Mouse (Mus musculus): ENCODE results near the gene Cd22.
"Not testable (repeated sequence)": the region's sequence is repeated elsewhere in the genome, so short reads cannot be mapped to it uniquely, and the experiment has no call there.

Cd22 gene

DNA sequence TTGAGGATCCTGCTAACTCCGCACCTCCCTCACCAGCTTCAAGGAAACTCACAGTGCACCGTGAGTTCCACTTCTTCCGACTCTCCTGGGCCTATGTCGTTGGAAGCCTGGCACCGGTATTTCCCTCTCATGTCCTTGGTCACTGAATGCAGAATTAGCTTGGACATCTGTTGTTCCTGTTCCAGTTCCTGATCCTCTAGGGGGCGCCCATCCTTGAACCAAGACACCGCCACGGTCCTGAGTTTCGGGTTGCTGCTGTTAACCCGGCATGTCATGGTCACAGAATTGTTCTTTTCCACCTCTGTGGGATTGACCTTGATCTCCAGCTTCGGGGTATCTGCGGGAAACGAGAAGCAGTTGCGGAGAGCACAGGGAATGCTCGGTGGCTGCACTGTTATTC is 7.1 kb downstream of the Cd22 start:
- ATAC-seq (ENCODE audit: insufficient number of reproducible peaks, low FRiP score, low TSS enrichment) = no peak

DNA sequence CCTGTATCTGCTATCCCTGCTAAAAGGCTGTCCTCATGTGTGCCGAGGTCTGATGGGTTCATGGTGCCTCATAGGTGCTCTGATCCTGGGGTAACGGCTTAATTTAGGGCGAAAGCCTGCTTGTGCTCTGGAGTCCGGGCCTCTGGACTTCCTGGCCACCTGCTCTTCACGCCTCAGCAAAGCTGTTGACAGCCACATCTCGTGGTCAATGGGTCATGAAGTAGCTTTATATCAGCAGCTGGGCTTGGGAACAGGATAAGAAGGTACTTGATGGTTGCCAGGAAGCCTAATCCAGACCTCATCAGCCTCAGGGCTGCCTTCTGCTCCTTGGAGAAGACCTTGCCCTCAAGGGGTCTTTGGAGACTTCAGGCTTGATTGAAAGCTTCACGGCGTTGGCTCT is 16.8 kb downstream of the Cd22 start:
- no peak for ATAC-seq (ENCODE audit: insufficient number of reproducible peaks, low FRiP score, low TSS enrichment)

DNA sequence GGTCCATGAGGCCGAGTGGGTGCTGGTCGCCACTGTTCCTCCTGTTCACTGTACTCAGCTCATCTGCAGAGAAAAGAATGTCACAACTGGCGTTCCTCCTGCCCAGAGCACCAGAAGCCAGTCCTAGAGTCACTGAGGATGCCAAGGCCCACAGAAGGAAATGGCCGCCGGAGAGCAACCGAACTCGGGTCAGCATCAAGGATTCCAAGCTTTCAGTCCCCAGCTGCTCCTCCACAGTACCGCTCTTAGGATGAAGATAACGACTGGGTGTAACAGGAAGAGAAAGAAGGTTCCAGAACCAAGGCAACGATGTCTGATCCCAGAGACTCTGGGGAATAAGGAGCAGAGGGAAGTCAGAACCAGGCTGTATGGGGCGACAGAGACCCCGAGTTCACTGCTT is 18.7 kb downstream of the Cd22 start, which contains the start of gene Ffar1:
Ffar1 (minus strand) TSS at position 101 of the 400 bp plus-strand sequence.
- ATAC-seq (ENCODE audit: insufficient number of reproducible peaks, low FRiP score, low TSS enrichment) = no peak

DNA sequence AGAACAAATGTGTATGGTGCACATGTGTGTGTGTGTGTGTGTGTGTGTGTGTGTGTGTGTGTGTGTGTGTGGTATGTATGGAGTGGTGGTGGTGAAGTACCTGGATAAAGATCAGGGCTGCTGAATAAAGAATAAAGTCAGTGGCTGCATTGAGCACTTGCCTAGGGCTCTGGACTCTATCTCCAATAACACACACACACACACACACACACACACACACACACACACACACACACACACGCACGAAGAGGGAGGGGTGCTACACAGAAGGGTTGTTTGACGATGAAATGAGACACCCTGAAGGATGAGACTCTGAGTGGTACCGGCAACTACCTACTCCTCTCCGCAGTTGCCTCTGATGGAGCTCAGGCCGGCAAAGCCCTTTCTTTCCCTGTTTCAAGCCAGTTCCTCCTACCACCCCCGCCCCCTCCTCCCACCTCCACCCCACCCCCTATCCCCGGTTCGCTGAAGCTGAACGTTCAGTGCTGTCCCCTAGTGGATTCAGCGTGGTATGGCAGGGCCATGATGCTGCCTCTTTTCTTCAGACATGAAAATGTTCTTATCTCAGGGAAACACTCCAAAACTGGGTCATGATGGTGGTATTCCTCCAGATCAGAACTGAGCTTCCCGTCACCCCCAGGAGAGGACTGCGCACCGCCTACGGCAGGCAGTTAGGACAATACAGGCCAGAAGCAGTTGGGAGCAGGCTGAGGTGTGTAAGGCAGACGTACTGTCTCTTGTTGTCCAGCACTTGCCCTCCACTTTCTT is 20.3 kb downstream of the Cd22 start:
- ATAC-seq (ENCODE audit: insufficient number of reproducible peaks, low FRiP score, low TSS enrichment) = no peak

DNA sequence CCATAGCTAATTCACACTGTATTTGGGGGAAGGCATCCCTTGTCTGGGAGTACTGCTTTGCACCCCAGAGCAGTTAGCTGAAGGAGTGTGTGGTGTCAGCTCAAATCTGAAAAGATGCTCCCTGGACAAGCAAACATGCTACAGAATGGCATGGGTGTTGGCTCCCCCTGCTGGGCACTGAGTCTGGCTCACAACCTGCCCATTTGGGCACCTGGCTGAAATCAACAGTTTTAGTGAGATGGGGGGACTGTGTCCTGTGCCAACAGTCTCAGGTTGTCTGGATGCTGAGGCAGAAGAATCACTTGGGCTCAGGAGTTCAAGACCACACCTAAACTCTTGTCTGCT is 20.9 kb downstream of the Cd22 start:
- ATAC-seq (ENCODE audit: insufficient number of reproducible peaks, low FRiP score, low TSS enrichment) = no peak

DNA sequence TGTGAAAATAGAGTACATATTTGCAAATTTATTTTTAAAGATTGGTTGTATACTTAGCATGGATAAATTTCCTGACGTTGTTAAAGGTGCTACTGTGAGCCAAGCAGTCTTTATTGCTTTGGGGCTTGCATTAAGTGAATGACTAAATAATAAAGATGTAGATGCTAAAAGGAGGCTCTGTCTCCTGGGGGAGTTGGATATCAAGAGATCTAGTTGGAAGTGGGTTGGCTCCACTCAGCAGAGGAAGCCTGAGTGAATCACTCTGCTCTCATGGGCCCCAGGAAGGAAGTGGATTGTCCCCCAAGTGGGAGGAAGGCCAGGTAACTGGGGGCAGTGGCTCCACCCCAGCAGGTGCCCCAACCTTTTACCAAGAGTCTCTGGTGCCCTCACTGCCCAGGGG is 22.4 kb downstream of the Cd22 start:
- ATAC-seq (ENCODE audit: insufficient number of reproducible peaks, low FRiP score, low TSS enrichment) = no peak

DNA sequence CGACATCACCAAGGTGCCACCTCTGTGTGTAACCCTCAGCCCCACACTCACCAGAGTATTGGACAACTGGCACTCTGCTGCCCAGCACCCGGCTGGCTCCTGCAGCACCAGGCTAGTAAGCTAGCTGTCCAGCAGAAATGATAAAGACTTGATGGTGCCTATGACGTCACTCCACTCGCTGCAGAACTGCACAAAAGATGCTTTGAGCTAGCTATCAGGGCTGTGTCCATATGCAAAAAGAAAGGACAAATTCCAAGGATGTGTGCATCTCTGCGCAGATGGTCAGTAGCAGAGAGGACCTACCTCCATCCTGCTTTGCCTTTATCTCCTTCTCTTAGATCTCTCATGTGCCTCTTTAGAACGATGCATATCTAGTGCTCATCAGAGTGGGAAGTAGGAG is 24.1 kb downstream of the Cd22 start, which contains the start of gene Ffar3:
Ffar3 (minus strand) TSS at position 101 of the 400 bp plus-strand sequence.
- no peak for ATAC-seq (ENCODE audit: insufficient number of reproducible peaks, low FRiP score, low TSS enrichment)

DNA sequence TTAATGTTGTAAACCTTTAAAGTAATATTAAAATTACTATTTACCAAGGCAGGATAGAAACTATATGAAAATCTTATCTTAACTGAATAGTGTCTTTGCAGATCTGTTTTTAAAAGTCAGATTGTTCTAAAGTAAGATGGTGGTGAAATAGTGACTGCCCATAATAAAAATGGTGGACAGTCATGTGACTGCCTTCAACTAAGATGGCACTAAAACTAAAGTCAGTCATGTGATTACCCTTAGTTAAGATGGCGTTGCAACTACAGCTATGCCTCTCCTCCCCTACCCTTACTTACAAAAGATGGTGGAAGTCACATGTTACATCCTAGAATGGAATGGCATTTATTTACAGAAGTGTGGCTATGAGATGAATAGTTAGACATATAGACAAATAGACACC is 28.7 kb downstream of the Cd22 start:
- no peak for ATAC-seq (ENCODE audit: insufficient number of reproducible peaks, low FRiP score, low TSS enrichment)

DNA sequence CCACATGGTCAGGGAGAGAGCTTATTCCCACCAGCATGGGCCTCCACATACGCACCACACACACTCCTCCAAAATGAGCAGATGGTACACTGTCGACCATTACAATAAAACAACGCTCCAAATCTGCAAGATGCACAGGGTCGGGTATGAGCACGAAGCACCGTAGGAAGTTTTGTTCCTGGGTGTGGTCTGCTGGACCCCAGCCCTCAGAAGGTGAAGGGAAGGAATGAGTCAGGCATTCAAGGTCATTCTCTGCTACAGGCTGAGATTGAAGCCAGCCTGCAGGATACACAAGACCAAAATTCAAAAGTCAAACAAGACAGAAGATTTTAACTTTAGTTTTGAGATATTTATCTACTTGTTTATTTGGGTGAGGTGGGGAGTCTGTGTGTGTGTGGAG is 32.2 kb downstream of the Cd22 start:
- no peak for ATAC-seq (ENCODE audit: insufficient number of reproducible peaks, low FRiP score, low TSS enrichment)

DNA sequence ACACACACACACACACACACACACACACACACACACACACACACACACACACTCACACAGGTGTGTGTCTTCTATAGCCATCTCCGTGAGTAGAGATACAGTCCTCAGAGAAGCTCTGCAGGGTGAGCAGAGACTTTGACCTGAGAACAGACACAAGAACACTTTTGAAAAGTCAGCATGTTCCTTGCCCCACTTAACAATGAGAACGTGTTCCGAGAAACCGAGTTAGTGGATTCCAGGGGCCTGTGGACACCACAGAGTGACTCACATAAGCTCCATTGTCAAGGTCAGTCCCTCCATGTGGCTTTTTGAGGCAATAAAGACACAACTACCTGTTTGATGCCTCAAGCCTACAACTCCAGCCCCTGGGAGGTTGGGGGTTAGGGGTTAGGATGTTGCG is 32.8 kb downstream of the Cd22 start:
- no peak for ATAC-seq (ENCODE audit: insufficient number of reproducible peaks, low FRiP score, low TSS enrichment)

DNA sequence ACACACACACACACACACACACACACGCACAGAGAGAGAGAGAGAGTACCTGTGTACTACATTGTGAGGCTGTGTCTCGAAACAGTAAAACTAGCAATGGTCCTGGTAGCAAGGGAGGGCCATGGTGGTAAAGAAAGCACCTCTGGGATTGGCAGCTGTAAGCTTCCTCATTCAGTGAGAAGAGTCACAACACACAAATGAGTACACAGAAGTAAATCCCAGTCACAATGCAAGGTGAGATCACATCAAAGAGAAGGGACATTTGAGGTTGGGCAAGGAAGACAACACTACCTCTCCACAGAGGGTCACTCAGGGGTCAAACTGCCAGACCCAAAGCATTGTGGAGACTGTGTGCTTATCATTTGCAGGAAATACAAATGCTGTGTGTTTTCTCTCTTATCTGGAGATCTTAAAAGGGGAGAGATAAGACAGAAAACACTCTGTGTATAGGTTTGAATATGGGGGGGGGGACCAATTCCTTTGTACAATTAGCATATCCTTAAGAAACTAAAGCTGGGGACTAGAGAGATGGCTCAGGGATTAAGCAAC is 33.6 kb downstream of the Cd22 start:
- no peak for ATAC-seq (ENCODE audit: insufficient number of reproducible peaks, low FRiP score, low TSS enrichment)

DNA sequence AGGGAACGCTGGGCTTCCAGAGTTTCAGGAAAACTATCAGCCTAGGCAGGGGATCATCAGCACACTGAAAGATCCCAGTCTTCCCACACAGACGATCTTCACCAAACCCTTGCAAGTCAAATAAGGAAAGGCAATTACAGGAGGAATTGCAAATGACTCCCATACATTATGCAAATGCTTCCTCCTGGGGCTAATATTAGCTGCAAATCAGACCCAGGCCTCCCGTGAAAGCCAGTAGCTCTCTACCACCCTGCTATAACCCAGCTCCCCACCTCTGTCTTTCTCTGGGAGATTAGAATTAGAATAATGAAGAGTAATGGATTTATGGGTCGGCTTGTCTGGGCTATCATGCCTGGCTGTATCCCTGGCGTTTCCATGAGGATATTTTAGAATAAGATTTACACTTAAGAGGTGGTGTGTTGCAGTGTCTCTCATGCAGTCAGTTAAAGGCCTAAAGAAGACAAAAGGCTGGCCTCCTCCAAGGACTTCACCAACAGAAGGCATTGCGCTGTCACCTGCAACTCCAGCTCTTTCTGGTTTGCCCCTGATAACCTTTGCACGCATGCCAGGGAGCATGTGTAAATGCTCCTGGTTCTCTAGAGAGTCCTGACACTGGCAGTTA is 35.4 kb downstream of the Cd22 start:
- no peak for ATAC-seq (ENCODE audit: insufficient number of reproducible peaks, low FRiP score, low TSS enrichment)

DNA sequence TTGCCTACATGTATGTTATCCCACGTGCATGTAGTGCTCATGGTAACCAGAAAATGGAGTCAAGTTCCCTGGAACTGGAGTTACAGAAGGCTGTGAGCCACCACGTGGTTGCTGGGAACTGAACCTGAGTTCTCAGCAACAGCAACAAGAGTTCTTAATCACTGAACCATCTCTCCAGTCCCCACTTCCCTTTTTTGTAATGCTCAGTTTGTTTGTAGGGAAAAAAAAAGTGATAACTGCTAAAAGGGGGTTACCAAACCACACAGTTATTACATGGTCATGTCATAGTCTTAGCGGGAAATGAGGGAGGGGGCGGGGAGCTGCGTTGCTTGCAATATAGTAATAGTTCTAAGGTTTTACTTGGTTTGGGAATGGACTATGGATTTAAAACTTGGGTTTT is 38.0 kb downstream of the Cd22 start:
- ATAC-seq (ENCODE audit: insufficient number of reproducible peaks, low FRiP score, low TSS enrichment) = no peak

DNA sequence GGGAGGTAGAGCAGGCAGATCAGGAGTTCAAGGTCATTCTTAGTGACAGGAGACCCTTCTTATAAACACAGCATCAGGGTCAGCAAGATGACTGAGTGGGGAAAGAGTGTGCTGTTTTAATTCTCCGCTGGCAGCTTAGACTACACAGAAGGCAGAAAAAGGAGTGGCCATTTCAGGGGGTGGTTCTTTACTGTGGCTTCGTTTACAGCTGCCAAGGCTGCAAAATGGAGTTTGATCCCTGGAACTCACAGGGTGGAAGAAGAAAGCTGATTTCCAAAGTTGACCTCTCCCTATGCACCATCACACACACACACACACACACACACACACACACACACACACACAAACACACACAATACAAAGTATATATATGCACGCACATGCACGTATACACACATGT is 38.8 kb downstream of the Cd22 start:
- ATAC-seq (ENCODE audit: insufficient number of reproducible peaks, low FRiP score, low TSS enrichment) = no peak

DNA sequence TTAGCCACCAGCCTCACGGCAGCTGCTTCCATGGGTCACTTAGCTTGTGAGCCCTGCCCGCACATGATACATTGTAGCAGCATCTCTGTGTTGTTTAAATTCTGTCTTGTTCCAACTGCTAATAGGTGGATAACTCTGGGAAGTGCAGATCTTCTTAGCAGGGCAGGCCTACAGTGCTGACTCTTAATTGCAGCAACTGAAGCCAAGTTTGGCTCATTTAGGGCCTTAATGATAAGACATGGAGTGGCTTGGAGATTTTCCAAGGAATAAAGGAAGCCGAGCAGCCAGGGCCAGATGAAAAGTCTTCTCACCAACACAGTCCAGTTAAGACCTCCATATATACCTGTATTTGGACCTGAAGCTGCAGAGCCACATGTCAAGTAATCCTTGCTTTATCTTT is 39.8 kb downstream of the Cd22 start:
- no peak for ATAC-seq (ENCODE audit: insufficient number of reproducible peaks, low FRiP score, low TSS enrichment)

DNA sequence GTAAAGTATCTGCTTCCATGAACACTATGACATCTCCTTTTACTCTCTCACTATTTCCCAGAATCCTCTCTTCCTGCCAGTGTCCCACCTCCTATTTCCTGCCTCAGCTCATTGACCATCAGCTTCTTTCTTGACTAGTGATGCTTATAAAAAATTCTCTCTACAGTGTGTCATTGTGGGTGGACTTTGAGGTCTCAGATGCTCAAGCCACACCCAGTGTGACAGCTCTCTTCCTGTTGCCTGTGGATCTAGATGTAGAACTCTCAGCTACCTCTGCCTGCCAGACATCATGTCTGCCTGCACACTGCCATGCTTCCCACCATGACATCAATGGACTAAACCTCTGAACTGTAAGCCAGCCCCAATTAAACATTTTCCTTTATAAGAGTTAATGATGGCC is 42.9 kb downstream of the Cd22 start:
- no peak for ATAC-seq (ENCODE audit: insufficient number of reproducible peaks, low FRiP score, low TSS enrichment)

DNA sequence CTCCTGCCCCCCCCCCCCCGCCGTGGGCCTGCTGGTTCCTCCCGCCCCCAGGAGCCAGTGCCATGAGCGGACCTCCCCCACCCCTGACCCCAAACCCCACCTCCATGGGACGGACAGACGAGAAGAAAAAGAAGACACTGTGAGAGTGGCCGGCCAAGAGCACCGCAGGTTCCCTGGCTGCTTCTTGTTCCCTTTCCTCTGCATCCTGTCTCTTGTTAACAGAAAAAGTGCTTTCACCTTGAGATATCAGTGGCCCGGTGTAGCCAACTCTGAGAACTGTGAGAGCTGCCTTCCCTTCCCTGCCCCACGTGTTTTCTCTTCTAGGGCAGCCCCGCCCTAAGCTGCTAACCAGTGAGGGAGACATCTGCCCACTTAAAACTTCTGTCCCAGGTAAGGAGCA is 47.5 kb downstream of the Cd22 start:
- not testable (repeated sequence) for ATAC-seq (ENCODE audit: insufficient number of reproducible peaks, low FRiP score, low TSS enrichment)

DNA sequence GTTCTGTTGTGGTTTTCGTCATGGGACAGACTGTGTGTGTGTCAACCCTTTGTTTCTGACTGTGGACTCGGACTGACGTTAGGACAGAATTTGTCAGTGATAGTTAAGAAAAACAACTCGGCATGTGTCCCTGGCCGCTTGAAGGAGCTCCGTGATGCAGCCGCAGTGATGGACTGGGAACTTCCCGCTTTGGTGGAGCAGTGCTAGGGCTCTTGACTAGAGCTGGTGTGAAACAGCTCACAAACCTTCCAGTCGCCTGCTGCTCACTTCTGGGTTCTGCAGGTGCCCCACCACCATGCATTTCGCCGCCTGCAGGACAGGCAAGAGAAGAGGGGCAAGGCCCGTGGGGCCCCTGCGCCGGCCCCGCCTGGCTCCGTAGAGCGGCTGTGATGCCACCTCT is 47.9 kb downstream of the Cd22 start:
- no peak for ATAC-seq (ENCODE audit: insufficient number of reproducible peaks, low FRiP score, low TSS enrichment)

DNA sequence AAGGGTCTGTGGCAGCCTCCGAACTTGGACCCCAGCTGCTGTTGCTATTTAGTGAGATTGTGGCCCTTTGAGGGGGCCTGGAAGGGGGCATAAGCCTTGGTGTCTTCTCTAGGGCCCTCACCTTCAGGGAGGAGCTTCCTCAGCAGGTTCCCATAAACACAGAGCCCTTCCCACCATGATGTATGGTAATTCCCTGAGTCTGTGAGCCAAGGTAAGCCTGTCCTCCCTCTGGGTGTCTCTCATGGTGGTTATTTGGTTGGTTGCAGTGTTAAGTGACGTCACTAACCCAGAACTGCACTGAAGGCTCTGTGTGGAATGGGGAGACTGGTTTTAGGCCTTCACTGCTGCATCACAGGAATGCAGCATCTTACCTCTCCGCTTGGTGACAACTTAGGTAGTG is 50.7 kb downstream of the Cd22 start:
- ATAC-seq (ENCODE audit: insufficient number of reproducible peaks, low FRiP score, low TSS enrichment) = no peak

DNA sequence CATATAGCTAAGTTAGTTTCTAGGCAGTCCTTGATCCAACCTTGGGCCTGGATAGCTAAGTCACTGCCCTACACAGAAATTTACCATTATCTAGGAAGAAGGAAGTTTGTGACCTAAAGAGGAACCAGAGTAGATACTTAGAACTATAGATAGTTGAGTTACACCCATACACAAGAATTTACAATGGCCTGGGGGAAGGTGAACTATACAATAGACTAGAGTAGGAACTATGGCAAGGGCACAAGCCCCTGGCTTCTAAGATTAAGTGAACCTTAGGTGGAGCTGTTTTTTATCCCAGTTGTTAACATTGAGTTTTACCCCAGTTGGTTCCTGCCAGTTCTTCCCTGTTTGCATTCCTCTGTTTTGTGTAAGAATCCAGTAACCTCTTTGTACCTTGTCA is 51.3 kb downstream of the Cd22 start:
- ATAC-seq (ENCODE audit: insufficient number of reproducible peaks, low FRiP score, low TSS enrichment) = not testable (repeated sequence)

DNA sequence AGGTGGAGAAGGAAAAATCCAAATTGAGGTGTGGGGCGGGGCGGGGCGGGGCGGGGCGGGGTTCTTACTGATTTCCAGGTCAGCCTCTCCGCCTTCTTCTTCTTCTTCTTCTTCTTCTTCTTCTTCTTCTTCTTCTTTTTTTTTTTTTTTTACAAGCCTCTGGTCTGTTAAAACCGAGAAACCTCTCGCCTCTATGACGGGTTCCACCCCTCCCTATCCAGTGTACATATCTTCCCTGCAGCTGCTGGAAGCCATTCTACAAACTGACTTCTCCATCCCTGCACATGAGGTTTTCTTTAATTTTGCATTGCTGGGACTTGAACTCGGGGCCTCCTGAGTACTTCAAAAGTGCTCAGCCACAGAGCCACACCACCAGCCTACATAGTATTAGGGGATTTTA is 53.5 kb downstream of the Cd22 start:
- ATAC-seq (ENCODE audit: insufficient number of reproducible peaks, low FRiP score, low TSS enrichment) = no peak

DNA sequence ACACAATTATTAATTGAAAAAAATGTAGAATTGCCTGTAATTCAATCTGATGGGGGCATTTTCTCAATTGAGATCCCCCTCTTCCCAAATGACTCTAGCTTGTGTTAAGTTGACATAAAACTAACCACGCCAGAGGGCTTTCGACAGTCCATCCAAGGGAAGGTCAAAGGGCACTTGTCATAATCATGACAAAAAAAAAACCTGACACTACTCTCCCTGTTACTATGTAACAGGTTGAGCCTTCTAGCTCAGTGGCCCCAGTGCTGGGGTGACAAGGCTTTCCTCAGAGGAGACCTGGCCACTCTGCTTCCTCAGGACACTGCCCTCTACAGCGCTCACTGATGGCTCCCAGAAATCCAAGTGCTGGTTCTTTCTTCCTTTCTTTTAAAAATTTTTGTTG is 55.8 kb downstream of the Cd22 start:
- ATAC-seq (ENCODE audit: insufficient number of reproducible peaks, low FRiP score, low TSS enrichment) = no peak
